Mouse (Mus musculus) left cerebral cortex, adult 2 months (tissue): ENCODE data around the gene Dmbx1. TPM values are rescaled to one million over a fixed set of nuclear protein-coding genes. Genes with fewer than 3 reads are reported as not detected.
A peak's percentile ranks its signal among the peaks of the same experiment; 100 is the strongest.

Source experiments
- DNase-seq, 2 experiments: peaks; one replicate each; pipeline ENCODE4 v3.0.0; 2021 to 2022; ENCODE audit warnings: low spot score in 2 of 2, mixed read lengths in 1 of 2; ENCODE audit errors: extremely low spot score in 1 of 2
- H3K27ac ChIP-seq: fragments of 200-600 bp; 2 replicates; pipeline ENCODE4 v1.8.1; 2022
- H3K4me3 ChIP-seq: fragments of 200-600 bp; 2 replicates; pipeline ENCODE4 v1.8.1; 2022
- CTCF ChIP-seq: fragments of 200-600 bp; IDR thresholded peaks from 2 replicates; pipeline ENCODE4 v1.8.1; 2022; ENCODE audit warnings: antibody characterized with exemption, mild to moderate bottlenecking, moderate library complexity
- intact Hi-C: fragments of 180-260 bp; cut with DNase I; formaldehyde crosslinking; loops from one replicate; pipeline ENCODE4 v1.15.1; 2025
- total RNA-seq, 2 experiments: library from RNA; stranded (reverse); gene quantifications; 2 replicates each; pipeline ENCODE4 v1.2.3; 2021

The Dmbx1 gene
- total RNA-seq, 2 experiments from 2014 or later = not detected

- no peak overlapping the region for H3K27ac ChIP-seq
- intact Hi-C loops = loop anchor here (10.0 kb wide), 1 partner anchor 159 kb away; no protein-coding TSS in a partner anchor
- no peak for TF ChIP-seq CTCF
- DNase-seq = no peak
- no peak overlapping the region for H3K4me3 ChIP-seq
Measured at GRCm38 (mm10) chr4:115905701-115906100, 34.0 kb downstream of the Dmbx1 start.

- no peak for TF ChIP-seq CTCF
- Histone ChIP-seq H3K27ac (no peak overlapping the region), H3K4me3 (no peak overlapping the region)
- DNase-seq = no peak
- intact Hi-C loops = loop anchor here (10.0 kb wide), 1 partner anchor 160 kb away; no protein-coding TSS in a partner anchor
Measured at GRCm38 (mm10) chr4:115904375-115904774, 35.4 kb downstream of the Dmbx1 start.

GRCm38 (mm10) chr4:115902816-115903215 is 36.9 kb downstream of the Dmbx1 start:
- no peak overlapping the region for H3K4me3 ChIP-seq
- DNase-seq = peak; percentile 82 to 87
- H3K27ac ChIP-seq = no peak overlapping the region
- intact Hi-C loops = loop anchor here (1.0 to 10.0 kb wide), 3 partner anchors 50 to 162 kb away; no protein-coding TSS in a partner anchor
- TF ChIP-seq CTCF = peak; percentile 80

GRCm38 (mm10) chr4:115897901-115898631 is 41.7 kb downstream of the Dmbx1 start:
- no peak; the same call in 1 of the 2 replicates for TF ChIP-seq CTCF
- intact Hi-C loops = loop anchor here (1.0 kb wide), 1 partner anchor 167 kb away; no protein-coding TSS in a partner anchor
- Histone ChIP-seq H3K4me3 (peak overlapping the region; percentile 39), H3K27ac (no peak overlapping the region)
- DNase-seq = no peak

GRCm38 (mm10) chr4:115894281-115894680 is 45.4 kb downstream of the Dmbx1 start:
- TF ChIP-seq CTCF = no peak
- DNase-seq = no peak

GRCm38 (mm10) chr4:115890553-115890952 is 49.2 kb downstream of the Dmbx1 start, which contains the start of gene 6430628N08Rik:
TSS of gene 6430628N08Rik (plus strand) at chr4:115890665.
- no peak for TF ChIP-seq CTCF
- Histone ChIP-seq H3K27ac (no peak within 1 kb of the TSS), H3K4me3 (peak within 1 kb of the TSS; percentile 19; the same call in 1 of the 2 replicates)
- no peak for DNase-seq
- intact Hi-C loops = no loop called here

More at GRCm38 (mm10) chr4:115894281-115894680, 45.4 kb downstream of the Dmbx1 start:
- intact Hi-C loops = no loop called here
- no peak overlapping the region for H3K4me3 ChIP-seq
- no peak overlapping the region for H3K27ac ChIP-seq

GRCm38 (mm10) chr4:115890066-115890465 is 49.7 kb downstream of the Dmbx1 start:
- TF ChIP-seq CTCF = no peak
- intact Hi-C loops = no loop called here
- no peak for DNase-seq
- Histone ChIP-seq H3K27ac (no peak overlapping the region), H3K4me3 (peak overlapping the region; percentile 19; the same call in 1 of the 2 replicates)

GRCm38 (mm10) chr4:115886875-115887274 is 52.9 kb downstream of the Dmbx1 start:
- intact Hi-C loops = no loop called here
- no peak overlapping the region for H3K4me3 ChIP-seq
- no peak for TF ChIP-seq CTCF
- H3K27ac ChIP-seq = no peak overlapping the region
- DNase-seq = no peak

GRCm38 (mm10) chr4:115885846-115886245 is 53.9 kb downstream of the Dmbx1 start:
- intact Hi-C loops = no loop called here
- DNase-seq = peak in 1 of 2 experiments; percentile 32
- Histone ChIP-seq H3K27ac (no peak overlapping the region), H3K4me3 (no peak overlapping the region)
- TF ChIP-seq CTCF = no peak

- no peak for TF ChIP-seq CTCF
- H3K4me3 ChIP-seq = no peak within 1 kb of the TSS
- intact Hi-C loops = no loop called here
- H3K27ac ChIP-seq = no peak within 1 kb of the TSS
- DNase-seq = no peak
Measured at GRCm38 (mm10) chr4:115884022-115884421, 55.7 kb downstream of the Dmbx1 start, which contains the start of gene Kncn. TSS of gene Kncn (plus strand) at chr4:115884400.

- no peak for DNase-seq
- no peak overlapping the region for H3K4me3 ChIP-seq
- no peak for TF ChIP-seq CTCF
Measured at GRCm38 (mm10) chr4:115882195-115882594, 57.5 kb downstream of the Dmbx1 start.

GRCm38 (mm10) chr4:115881183-115881582 is 58.5 kb downstream of the Dmbx1 start:
- DNase-seq = peak in 1 of 2 experiments; percentile 55
- intact Hi-C loops = no loop called here
- H3K4me3 ChIP-seq = no peak overlapping the region
- no peak for TF ChIP-seq CTCF
- H3K27ac ChIP-seq = no peak overlapping the region

More at GRCm38 (mm10) chr4:115882195-115882594, 57.5 kb downstream of the Dmbx1 start:
- intact Hi-C loops = no loop called here
- no peak overlapping the region for H3K27ac ChIP-seq
